Mouse (Mus musculus) hindbrain, embryonic 11.5 days (tissue): ENCODE data around the gene Prkn. TPM values are rescaled to one million over a fixed set of nuclear protein-coding genes. Genes with fewer than 3 reads are reported as not detected.

Experiments
- ATAC-seq: fragments of 200-750 bp; cut with Nextera tagmentation; 2 replicates; pipeline ENCODE4 v1.8.0; 2017; ENCODE audit warnings: mild to moderate bottlenecking, moderate TSS enrichment, moderate library complexity; ENCODE audit not compliant: low FRiP score
- DNase-seq: peaks from one replicate; pipeline ENCODE4 v3.0.0-alpha.2; 2015; ENCODE audit warnings: low spot score
- H3K27ac ChIP-seq: fragments of 300-500 bp; sonication (generic); 2 replicates; pipeline ENCODE4 v1.5.1; 2014; ENCODE audit warnings: mild to moderate bottlenecking, low read depth, low read length
- H3K27me3 ChIP-seq: fragments of 300-500 bp; sonication (generic); 2 replicates; pipeline ENCODE4 v1.6.1; 2014; ENCODE audit warnings: mild to moderate bottlenecking, low read length, moderate library complexity, mixed read lengths; ENCODE audit not compliant: control insufficient read depth, insufficient read depth
- H3K36me3 ChIP-seq: fragments of 300-500 bp; sonication (generic); 2 replicates; pipeline ENCODE4 v1.6.1; 2014; ENCODE audit warnings: mild to moderate bottlenecking, low read length, moderate library complexity, mixed read lengths; ENCODE audit not compliant: control insufficient read depth, insufficient read depth
- H3K4me1 ChIP-seq: fragments of 300-500 bp; sonication (generic); replicated peaks from 2 replicates; pipeline ENCODE4 v1.6.1; 2014; ENCODE audit warnings: low read length, mixed read lengths; ENCODE audit not compliant: control insufficient read depth, insufficient read depth
- H3K4me2 ChIP-seq: fragments of 300-500 bp; sonication (generic); replicated peaks from 2 replicates; pipeline ENCODE4 v1.6.1; 2014; ENCODE audit warnings: mild to moderate bottlenecking, low read depth, low read length
- H3K4me3 ChIP-seq: fragments of 300-500 bp; sonication (generic); 2 replicates; pipeline ENCODE4 v1.5.1; 2014; ENCODE audit warnings: low read depth, low read length
- H3K9ac ChIP-seq: fragments of 300-500 bp; sonication (generic); 2 replicates; pipeline ENCODE4 v1.6.1; 2014; ENCODE audit warnings: low read depth, low read length
- H3K9me3 ChIP-seq: fragments of 300-500 bp; sonication (generic); 2 replicates; pipeline ENCODE4 v1.6.1; 2016; ENCODE audit warnings: low read length; ENCODE audit not compliant: control insufficient read depth
- WGBS: fragments of 180-500 bp; shearing (Covaris S2); extraction: QIAGEN DNeasy Blood & Tissue Kit; methylation state at CpG from one replicate; pipeline ENCODE4 v1.1.7; 2014; 5-methylcytosine and 5-hydroxymethylcytosine counted together
- polyA plus RNA-seq: library from polyadenylated mRNA; unstranded; fragments of >200 nt; fragmentation: Nextera tagmentation; extraction: Ambion mirVana; gene quantifications from 2 replicates; pipeline ENCODE4 v1.2.1, GENCODE M21; 2014

Gene Prkn
- polyA plus RNA-seq, 1 experiment from 2014 or later: 1.9 TPM

- 88% methylated on average over 7 of the region's 7 CpGs for WGBS
- DNase-seq: no peak
- H3K36me3 ChIP-seq: no peaks in the 10 kb centered on the region
Measured at GRCm38 (mm10) chr17:10874208-10875187, 34.3 kb downstream of the Prkn start.

GRCm38 (mm10) chr17:10878986-10879385, 38.8 kb downstream of the Prkn start:
- ATAC-seq (no peak), DNase-seq (no peak)
- Histone ChIP-seq H3K36me3 (no peaks in the 10 kb centered on the region), H3K9me3 (no peaks in the 10 kb centered on the region), H3K27me3 (no peaks in the 10 kb centered on the region), H3K4me2 (no peak overlapping the region), H3K4me1 (no peaks in the 10 kb centered on the region), H3K4me3 (no peak overlapping the region), H3K9ac (no peak overlapping the region), H3K27ac (no peak overlapping the region)
- WGBS: 88% methylated on average over 5 of the region's 5 CpGs

More at GRCm38 (mm10) chr17:10874208-10875187, 34.3 kb downstream of the Prkn start:
- Histone ChIP-seq H3K4me2 (no peak overlapping the region), H3K9me3 (no peaks in the 10 kb centered on the region), H3K27ac (no peak overlapping the region), H3K27me3 (no peaks in the 10 kb centered on the region), H3K9ac (no peak overlapping the region), H3K4me1 (no peaks in the 10 kb centered on the region), H3K4me3 (no peak overlapping the region)
- ATAC-seq: no peak

GRCm38 (mm10) chr17:10882260-10882659, 42.1 kb downstream of the Prkn start:
- no peak for ATAC-seq

GRCm38 (mm10) chr17:10887924-10888323, 47.7 kb downstream of the Prkn start:
- no peak for ATAC-seq
- 9% methylated on average over 4 of the region's 4 CpGs for WGBS
- Histone ChIP-seq H3K9ac (no peak overlapping the region), H3K27ac (no peak overlapping the region), H3K4me2 (no peak overlapping the region), H3K9me3 (no peaks in the 10 kb centered on the region), H3K4me3 (no peak overlapping the region), H3K4me1 (no peaks in the 10 kb centered on the region), H3K36me3 (no peaks in the 10 kb centered on the region), H3K27me3 (no peaks in the 10 kb centered on the region)
- peak; percentile 36 for DNase-seq

More at GRCm38 (mm10) chr17:10882260-10882659, 42.1 kb downstream of the Prkn start:
- no peak overlapping the region for H3K4me3 ChIP-seq
- H3K4me1 ChIP-seq: no peaks in the 10 kb centered on the region
- 94% methylated on average over 1 of the region's 1 CpGs for WGBS
- H3K9me3 ChIP-seq: no peaks in the 10 kb centered on the region
- H3K4me2 ChIP-seq: no peak overlapping the region
- no peak for DNase-seq
- no peak overlapping the region for H3K9ac ChIP-seq
- no peaks in the 10 kb centered on the region for H3K36me3 ChIP-seq
- H3K27ac ChIP-seq: no peak overlapping the region
- H3K27me3 ChIP-seq: no peaks in the 10 kb centered on the region

DNA sequence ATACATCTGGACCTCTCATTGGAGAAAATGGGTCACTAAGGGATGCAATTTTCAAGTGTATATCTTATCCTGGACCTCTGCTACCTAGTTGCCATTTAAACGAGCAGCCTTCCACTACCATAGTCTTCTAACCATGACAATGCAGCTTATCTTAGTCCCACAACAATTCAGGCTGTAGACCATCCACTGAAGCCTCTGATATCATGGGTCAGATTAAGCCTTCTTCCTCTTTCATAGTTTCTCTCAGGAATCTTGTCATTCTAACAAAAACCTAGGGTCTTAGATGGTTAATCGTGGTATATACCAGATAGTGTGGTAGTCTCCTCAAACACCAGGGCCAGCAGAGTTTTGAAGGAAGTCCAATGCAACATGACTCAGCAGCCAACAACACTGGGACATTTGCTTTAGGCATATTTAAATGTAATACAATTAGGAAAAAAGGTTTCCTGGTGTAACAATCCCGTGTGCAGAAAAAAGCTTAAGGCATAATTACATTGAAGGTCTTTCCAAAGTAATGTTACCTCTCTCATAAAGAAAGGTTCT, 61.6 kb downstream of the Prkn start:
- WGBS: 85% methylated on average over 3 of the region's 3 CpGs
- Histone ChIP-seq H3K4me3 (no peak overlapping the region), H3K4me2 (no peak overlapping the region), H3K9me3 (no peaks in the 10 kb centered on the region), H3K27ac (no peak overlapping the region), H3K27me3 (no peaks in the 10 kb centered on the region), H3K9ac (no peak overlapping the region), H3K36me3 (no peaks in the 10 kb centered on the region), H3K4me1 (no peaks in the 10 kb centered on the region)
- ATAC-seq (no peak), DNase-seq (no peak)

DNA sequence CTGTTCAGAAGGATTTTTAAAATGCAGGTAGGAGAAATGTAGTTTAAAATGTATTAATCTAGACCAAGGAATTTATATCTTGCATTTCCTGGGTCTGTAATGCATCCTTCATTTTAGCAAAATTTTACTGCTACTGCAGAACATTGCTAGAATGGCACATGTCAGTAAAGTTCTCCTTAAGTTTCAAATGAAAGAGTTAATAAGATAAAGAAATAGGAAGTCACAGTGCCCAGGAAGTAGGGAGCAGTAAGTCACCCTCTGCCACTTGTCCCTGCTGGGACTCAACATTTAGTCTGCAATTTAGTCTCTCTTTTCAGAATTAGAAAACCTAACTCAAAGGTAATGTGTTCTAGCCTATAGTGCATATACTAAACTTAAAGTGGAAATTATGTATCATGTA, 96.5 kb downstream of the Prkn start:
- no peaks in the 10 kb centered on the region for H3K4me1 ChIP-seq
- no peaks in the 10 kb centered on the region for H3K9me3 ChIP-seq
- no peaks in the 10 kb centered on the region for H3K27me3 ChIP-seq
- H3K4me3 ChIP-seq: no peak overlapping the region
- H3K36me3 ChIP-seq: no peaks in the 10 kb centered on the region
- H3K27ac ChIP-seq: no peak overlapping the region
- no peak for ATAC-seq
- no peak overlapping the region for H3K4me2 ChIP-seq
- no peak overlapping the region for H3K9ac ChIP-seq
- DNase-seq: no peak

DNA sequence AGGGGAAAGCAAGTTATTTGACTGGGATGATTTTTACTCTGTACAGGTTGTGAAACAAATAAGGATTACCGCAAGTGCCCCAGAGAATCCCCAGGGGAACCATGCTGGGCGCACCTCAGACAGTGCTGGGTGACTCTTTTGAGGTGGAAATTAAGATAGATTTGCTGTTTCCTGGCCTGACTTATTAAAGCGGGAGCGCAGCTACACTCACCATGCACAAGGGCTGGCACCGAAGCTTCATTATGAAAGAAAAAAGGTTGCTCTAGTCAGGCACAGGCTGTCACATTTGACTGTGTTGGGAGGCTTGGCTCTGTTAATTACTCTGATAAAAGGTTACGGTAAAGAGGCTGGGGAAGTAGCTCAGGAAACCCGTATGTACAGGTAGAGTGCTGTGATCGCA, 97.7 kb downstream of the Prkn start:
- 42% methylated on average over 8 of the region's 8 CpGs for WGBS
- no peak overlapping the region for H3K4me3 ChIP-seq
- no peak overlapping the region for H3K4me2 ChIP-seq
- H3K9ac ChIP-seq: no peak overlapping the region
- ATAC-seq: no peak
- no peaks in the 10 kb centered on the region for H3K4me1 ChIP-seq
- no peaks in the 10 kb centered on the region for H3K9me3 ChIP-seq
- DNase-seq: no peak
- H3K27me3 ChIP-seq: no peaks in the 10 kb centered on the region
- no peaks in the 10 kb centered on the region for H3K36me3 ChIP-seq
- no peak overlapping the region for H3K27ac ChIP-seq

GRCm38 (mm10) chr17:10938755-10939154, 98.6 kb downstream of the Prkn start:
- Histone ChIP-seq H3K4me2 (no peak overlapping the region), H3K27me3 (no peaks in the 10 kb centered on the region), H3K36me3 (no peaks in the 10 kb centered on the region), H3K4me1 (no peaks in the 10 kb centered on the region), H3K27ac (no peak overlapping the region), H3K9ac (no peak overlapping the region), H3K9me3 (no peaks in the 10 kb centered on the region), H3K4me3 (no peak overlapping the region)
- DNase-seq (no peak), ATAC-seq (no peak)
- 52% methylated on average over 1 of the region's 1 CpGs for WGBS

GRCm38 (mm10) chr17:10946552-10946951, 106.4 kb downstream of the Prkn start:
- no peaks in the 10 kb centered on the region for H3K9me3 ChIP-seq
- 88% methylated on average over 4 of the region's 4 CpGs for WGBS
- ATAC-seq: no peak
- no peaks in the 10 kb centered on the region for H3K36me3 ChIP-seq
- H3K27ac ChIP-seq: no peak overlapping the region
- no peak overlapping the region for H3K4me3 ChIP-seq
- no peak for DNase-seq
- no peaks in the 10 kb centered on the region for H3K27me3 ChIP-seq
- no peaks in the 10 kb centered on the region for H3K4me1 ChIP-seq
- no peak overlapping the region for H3K4me2 ChIP-seq
- no peak overlapping the region for H3K9ac ChIP-seq
